25 mouse cellular contexts compared by ENCODE assay signal in the genomic region with DNA sequence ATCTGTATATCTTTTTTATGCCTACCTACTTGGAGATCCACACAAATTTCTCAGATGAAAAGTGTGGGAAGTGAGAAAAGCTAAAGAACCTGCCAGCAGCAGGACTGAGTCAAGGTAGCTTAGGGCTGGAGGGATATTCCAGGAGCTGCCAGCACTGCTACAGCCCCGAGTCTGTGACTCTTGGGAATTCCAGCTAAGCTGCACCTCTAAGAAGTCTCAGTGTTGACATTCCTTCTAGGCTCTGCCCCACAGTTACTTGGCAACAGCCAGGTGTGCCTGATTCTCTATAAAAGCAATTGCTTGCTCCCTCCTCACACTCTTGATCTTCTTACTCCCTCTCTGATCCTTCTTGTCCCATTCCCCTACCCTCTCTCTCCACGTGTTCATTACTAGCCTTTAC. TPM values are rescaled to one million over a fixed set of nuclear protein-coding genes. Genes with fewer than 3 reads are reported as not detected.
DNase-seq lines count a peak whose midpoint lies in the region; ATAC-seq and TF ChIP-seq lines count a peak whose summit lies in the region.
"Had no signal": no experiment of that assay in that cellular context is flagged by ENCODE, and none has a peak within 500 bp of the region (broad histone marks: within the 10 kb centered on the region; RNA-seq: fewer than 3 reads in every experiment).

No protein-coding gene starts in this region.

- H3K4me3 ChIP-seq in lung, embryonic 14.5 days (ENCODE audit: low read depth, low read length): no peak overlapping the region
- H3K4me3 ChIP-seq in lung, adult 2 months (replicated peaks; ENCODE audit: extremely low read depth, low read depth, low read length): no peak overlapping the region
- H3K4me3 ChIP-seq in midbrain, embryonic 11.5 days (ENCODE audit: low read depth, low read length): no peak overlapping the region
- H3K4me3 ChIP-seq in midbrain, embryonic 10.5 days: no peak overlapping the region
- H3K4me3 ChIP-seq: embryonic facial prominence, embryonic 13.5 days; heart, embryonic 12.5 days; hindbrain, embryonic 13.5 days; intestine, embryonic 15.5 days; limb, embryonic 12.5 days; neural tube, embryonic 13.5 days had no signal

- no peak for TF ChIP-seq CTCF in lung, embryonic 14.5 days (IDR thresholded peaks at IDR 0.05; ENCODE audit: low read depth)
- TF ChIP-seq CTCF in lung, adult 2 months (IDR thresholded peaks at IDR 0.05; ENCODE audit: insufficient read depth, low read length): no peak

- 14% methylated on average over 2 of the region's 2 CpGs for WGBS in lung, embryonic 14.5 days
- WGBS in lung, adult 2 months: 52% methylated on average over 2 of the region's 2 CpGs
- whole genome bisulfite sequencing in midbrain, embryonic 11.5 days: 18% methylated on average over 2 of the region's 2 CpGs
- WGBS in midbrain, embryonic 10.5 days: 12% methylated on average over 2 of the region's 2 CpGs

- H3K36me3 ChIP-seq in lung, embryonic 14.5 days (ENCODE audit: insufficient read depth): no peaks in the 10 kb centered on the region
- H3K36me3 ChIP-seq in midbrain, embryonic 11.5 days (ENCODE audit: control insufficient read depth, insufficient read depth, low read length): no peaks in the 10 kb centered on the region
- no peaks in the 10 kb centered on the region for H3K36me3 ChIP-seq in midbrain, embryonic 10.5 days
- H3K36me3 ChIP-seq: embryonic facial prominence, embryonic 13.5 days; heart, embryonic 12.5 days; hindbrain, embryonic 13.5 days; intestine, embryonic 15.5 days; limb, embryonic 12.5 days; neural tube, embryonic 13.5 days had no signal

- no peak overlapping the region for H3K9ac ChIP-seq in lung, embryonic 14.5 days
- no peak overlapping the region for H3K9ac ChIP-seq in midbrain, embryonic 11.5 days (ENCODE audit: low read length)
- H3K9ac ChIP-seq: embryonic facial prominence, embryonic 13.5 days; forebrain, postnatal 0 days; heart, embryonic 12.5 days; hindbrain, embryonic 13.5 days; intestine, embryonic 15.5 days; limb, embryonic 12.5 days; liver, embryonic 14.5 days; neural tube, embryonic 13.5 days had no signal

- no peaks in the 10 kb centered on the region for H3K9me3 ChIP-seq in lung, embryonic 14.5 days (ENCODE audit: low read depth, low read length)
- no peaks in the 10 kb centered on the region for H3K9me3 ChIP-seq in midbrain, embryonic 11.5 days (ENCODE audit: control insufficient read depth, low read length)
- no peaks in the 10 kb centered on the region for H3K9me3 ChIP-seq in midbrain, embryonic 10.5 days (replicated peaks)
- H3K9me3 ChIP-seq: embryonic facial prominence, embryonic 13.5 days; heart, embryonic 12.5 days; hindbrain, embryonic 13.5 days; intestine, embryonic 15.5 days; limb, embryonic 12.5 days; neural tube, embryonic 13.5 days had no signal

- H3K4me1 ChIP-seq in lung, embryonic 14.5 days (ENCODE audit: insufficient read depth): 0 out of 2 replicates have a peak, but pooled peaks cover 5% of the 10 kb centered on the region
- H3K4me1 ChIP-seq in lung, adult 2 months (ENCODE audit: control insufficient read depth, insufficient read depth, low read length): no peaks in the 10 kb centered on the region; the same call in 1 of the 2 replicates
- no peaks in the 10 kb centered on the region for H3K4me1 ChIP-seq in midbrain, embryonic 11.5 days (ENCODE audit: control insufficient read depth, insufficient read depth, low read length)
- 0 out of 2 replicates have a peak, but pooled peaks cover 5% of the 10 kb centered on the region for H3K4me1 ChIP-seq in midbrain, embryonic 10.5 days
- H3K4me1 ChIP-seq: hindbrain, embryonic 13.5 days; neural tube, embryonic 13.5 days had no signal

- no peak for TF ChIP-seq POLR2A in lung, adult 2 months (IDR thresholded peaks at IDR 0.05; ENCODE audit: borderline replicate concordance, extremely low read depth, low read depth, low read length)

- no peak overlapping the region for H3K4me2 ChIP-seq in lung, embryonic 14.5 days
- H3K4me2 ChIP-seq in midbrain, embryonic 11.5 days: no peak overlapping the region
- H3K4me2 ChIP-seq: embryonic facial prominence, embryonic 13.5 days; heart, embryonic 12.5 days; hindbrain, embryonic 13.5 days; intestine, embryonic 15.5 days; limb, embryonic 12.5 days; neural tube, embryonic 13.5 days had no signal

- peak; percentile 85 for ATAC-seq in lung, embryonic 14.5 days (ENCODE audit: insufficient read depth)
- no peak for ATAC-seq in midbrain, embryonic 11.5 days (ENCODE audit: low FRiP score)
- ATAC-seq: forebrain, postnatal 0 days had no signal

- DNase-seq in lung, embryonic 14.5 days: peak; percentile 61
- DNase-seq in lung, adult 2 months: no peak
- DNase-seq in forelimb bud, embryonic 11.5 days (ENCODE audit: low read depth, low spot score): peak; percentile 31
- DNase-seq in lung, postnatal 25 days (ENCODE audit: low spot score): peak; percentile 9
- peak; percentile 10 for DNase-seq in telencephalon, adult 2 months (ENCODE audit: low read depth, low spot score)
- no peak for DNase-seq in midbrain, embryonic 11.5 days (ENCODE audit: low spot score, missing footprints)
- no peak for DNase-seq in midbrain, embryonic 10.5 days (ENCODE audit: low spot score)
- DNase-seq: adrenal gland, adult 8-10 months; cerebellum, postnatal 10 days; forebrain, postnatal 0 days; gastrocnemius, postnatal 10 days; heart, adult 11 months; heart, postnatal 14 days; kidney, postnatal 14 days; layer of hippocampus, adult 9-11 months; midbrain, embryonic 14.5 days; right cerebral cortex, postnatal 14 days; spleen, adult 18-20 months had no signal

- H3K27me3 ChIP-seq in lung, embryonic 14.5 days (ENCODE audit: insufficient read depth, low read length): no peaks in the 10 kb centered on the region
- no peaks in the 10 kb centered on the region for H3K27me3 ChIP-seq in midbrain, embryonic 11.5 days (ENCODE audit: control insufficient read depth, insufficient read depth, low read length)
- H3K27me3 ChIP-seq in midbrain, embryonic 10.5 days (ENCODE audit: low read depth, poor library complexity, severe bottlenecking): no peaks in the 10 kb centered on the region
- H3K27me3 ChIP-seq: embryonic facial prominence, embryonic 13.5 days; heart, embryonic 12.5 days; hindbrain, embryonic 13.5 days; intestine, embryonic 15.5 days; neural tube, embryonic 13.5 days had no signal

- H3K27ac ChIP-seq in lung, embryonic 14.5 days (ENCODE audit: low read depth): no peak overlapping the region
- H3K27ac ChIP-seq in midbrain, embryonic 11.5 days (ENCODE audit: low read depth, low read length): no peak overlapping the region
- no peak overlapping the region for H3K27ac ChIP-seq in midbrain, embryonic 10.5 days (replicated peaks)
- H3K27ac ChIP-seq: embryonic facial prominence, embryonic 13.5 days; hindbrain, embryonic 13.5 days; intestine, embryonic 15.5 days; limb, embryonic 12.5 days; liver, embryonic 14.5 days; neural tube, embryonic 13.5 days had no signal

RNA-seq across cellular contexts. Expression of gene Nrp1, which starts 30.5 kb away (rescaled TPM):
- polyA plus RNA-seq in lung, embryonic 14.5 days (2014; fragmentation: Nextera tagmentation; extraction: Ambion mirVana): 94.3 and 94.8 TPM in 2 replicates
- 121 and 156 TPM in 2 replicates for polyA plus RNA-seq in lung, adult 2 months (2012; rRNA removed)
- 20.3 and 21.4 TPM in 2 replicates for polyA plus RNA-seq in midbrain, embryonic 11.5 days (2014; fragmentation: Nextera tagmentation; extraction: Ambion mirVana)
- polyA plus RNA-seq in midbrain, embryonic 10.5 days (2016; fragmentation: Nextera tagmentation; extraction: Ambion mirVana): 19.6 and 20.9 TPM in 2 replicates

Comparison
In these comparisons a context has a peak if more than half of its experiments do, and no peak if none do; other contexts are left out.
1. DNase-seq: peak in lung, embryonic 14.5 days (single experiment), forelimb bud, embryonic 11.5 days (single experiment), lung, postnatal 25 days (single experiment) and telencephalon, adult 2 months (single experiment); none in lung, adult 2 months (single experiment), midbrain, embryonic 11.5 days (single experiment) and midbrain, embryonic 10.5 days (single experiment).